Mouse (Mus musculus) hindbrain, embryonic 16.5 days (tissue): ENCODE results near the gene Etv2. TPM values are rescaled to one million over a fixed set of nuclear protein-coding genes. Genes with fewer than 3 reads are reported as not detected.

ENCODE experiments used
- ATAC-seq: fragments of 200-750 bp; cut with Nextera tagmentation; 2 replicates; pipeline ENCODE4 v1.8.0; 2017; ENCODE audit warnings: moderate TSS enrichment, moderate library complexity
- H3K27ac ChIP-seq: fragments of 300-500 bp; sonication (generic); 2 replicates; pipeline ENCODE4 v1.5.1; 2014; ENCODE audit warnings: low read depth, mild to moderate bottlenecking, control low read depth, low read length, moderate library complexity
- H3K27me3 ChIP-seq: fragments of 300-500 bp; sonication (generic); replicated peaks from 2 replicates; pipeline ENCODE4 v1.6.1; 2014; ENCODE audit warnings: low read length; ENCODE audit not compliant: control insufficient read depth, insufficient read depth
- H3K36me3 ChIP-seq: fragments of 300-500 bp; sonication (generic); 2 replicates; pipeline ENCODE4 v1.6.1; 2014; ENCODE audit warnings: mild to moderate bottlenecking, low read length, moderate library complexity, mixed read lengths; ENCODE audit not compliant: control insufficient read depth, insufficient read depth
- H3K4me1 ChIP-seq: fragments of 300-500 bp; sonication (generic); 2 replicates; pipeline ENCODE4 v1.6.1; 2014; ENCODE audit warnings: low read depth, low read length; ENCODE audit not compliant: control insufficient read depth, insufficient read depth
- H3K4me2 ChIP-seq: fragments of 300-500 bp; sonication (generic); 2 replicates; pipeline ENCODE4 v1.6.1; 2014; ENCODE audit warnings: mild to moderate bottlenecking, low read length, control low read depth, moderate library complexity
- H3K4me3 ChIP-seq: fragments of 300-500 bp; sonication (generic); 2 replicates; pipeline ENCODE4 v1.5.1; 2014; ENCODE audit warnings: mild to moderate bottlenecking, low read length, control low read depth, moderate library complexity
- H3K9ac ChIP-seq: fragments of 300-500 bp; sonication (generic); 2 replicates; pipeline ENCODE4 v1.6.1; 2014; ENCODE audit warnings: low read depth, mild to moderate bottlenecking, control low read depth, low read length, moderate library complexity
- H3K9me3 ChIP-seq: fragments of 300-500 bp; sonication (generic); 2 replicates; pipeline ENCODE4 v1.6.1; 2014; ENCODE audit warnings: mild to moderate bottlenecking, low read length, moderate library complexity; ENCODE audit not compliant: control insufficient read depth
- WGBS: fragments of 180-500 bp; shearing (Covaris S2); extraction: QIAGEN DNeasy Blood & Tissue Kit; methylation state at CpG from one replicate; pipeline ENCODE4 v1.1.7; 2014; 5-methylcytosine and 5-hydroxymethylcytosine counted together
- polyA plus RNA-seq: library from polyadenylated mRNA; unstranded; fragments of >200 nt; fragmentation: Nextera tagmentation; extraction: Ambion mirVana; gene quantifications from 2 replicates; pipeline ENCODE4 v1.2.1, GENCODE M21; 2015

Gene Etv2
- polyA plus RNA-seq, 1 experiment from 2014 or later, result not detected

DNA sequence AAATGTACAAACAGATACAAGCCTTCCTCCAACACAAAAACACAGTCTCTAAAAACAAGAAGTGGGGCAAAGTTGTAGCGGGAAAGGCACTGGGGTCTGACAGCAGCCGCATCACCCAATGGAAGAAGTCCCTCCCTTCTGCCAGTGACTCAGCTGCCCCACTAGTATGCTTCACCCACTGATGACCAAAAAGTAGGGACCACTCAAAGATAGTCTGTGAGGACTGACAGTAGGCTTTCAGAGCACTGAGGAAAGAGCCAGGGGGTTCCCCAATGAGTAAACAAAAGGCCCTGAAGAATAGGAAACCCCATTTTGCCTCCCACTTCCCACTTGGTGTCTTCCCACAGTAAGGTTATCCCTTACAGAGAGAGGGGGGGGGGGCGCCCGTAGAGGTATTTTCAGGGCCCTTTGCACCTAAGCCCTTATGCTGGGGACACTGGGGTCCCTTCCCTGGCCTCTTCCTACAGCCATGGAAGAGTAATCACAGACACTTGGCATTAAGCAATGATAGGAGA is 41.1 kb downstream of the Etv2 start:
- Histone ChIP-seq H3K9ac (no peak overlapping the region), H3K36me3 (no peaks in the 10 kb centered on the region), H3K27me3 (no peaks in the 10 kb centered on the region), H3K4me2 (no peak overlapping the region), H3K4me1 (peaks cover 7% of the 10 kb centered on the region), H3K9me3 (no peaks in the 10 kb centered on the region), H3K4me3 (no peak overlapping the region), H3K27ac (no peak overlapping the region)
- no peak for ATAC-seq
- WGBS, result 58% methylated on average over 4 of the region's 4 CpGs

DNA sequence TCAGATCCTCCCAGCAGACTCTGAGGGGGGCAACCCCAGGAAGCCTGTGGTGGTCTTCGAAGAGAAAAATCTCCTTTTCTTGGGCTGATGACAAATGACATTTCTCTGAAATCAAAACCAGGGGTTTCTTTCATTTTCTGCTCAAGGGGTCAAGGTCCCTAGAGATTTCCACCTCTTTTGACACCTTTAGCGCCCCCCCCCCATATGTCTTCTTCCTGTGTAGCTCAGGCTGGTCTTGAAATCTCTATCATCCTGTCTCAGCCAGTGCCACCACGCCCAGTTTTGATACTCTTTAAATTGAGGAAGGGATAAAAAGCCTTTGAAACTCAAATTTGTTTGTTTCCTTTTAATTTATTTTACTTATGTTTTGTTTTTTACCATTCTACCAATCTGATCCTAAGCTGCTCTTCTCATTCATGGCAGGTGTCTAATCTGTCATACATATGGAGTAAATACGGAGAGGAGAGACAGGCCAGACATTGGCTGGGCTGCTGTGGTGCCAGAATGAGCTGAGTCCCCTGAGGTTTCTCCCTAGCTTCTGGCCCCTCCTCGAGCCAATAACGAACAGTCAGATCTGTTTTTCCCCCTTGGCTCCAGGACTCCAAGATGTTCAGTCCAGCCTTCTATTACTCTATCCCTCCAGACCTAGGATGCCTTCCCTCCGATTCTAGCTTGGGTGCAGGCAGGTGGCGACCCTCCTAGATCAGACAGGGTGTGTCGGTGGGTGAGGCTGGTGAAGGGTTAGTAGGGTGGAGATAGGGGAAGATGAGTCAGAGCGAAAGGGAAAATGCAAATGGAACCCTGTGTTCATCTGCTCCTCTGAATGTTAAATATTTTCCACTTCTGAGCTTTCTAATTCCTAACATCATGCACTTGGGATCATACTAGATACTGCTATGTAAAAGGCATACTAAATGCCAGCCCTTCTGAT is 41.8 kb downstream of the Etv2 start:
- no peak overlapping the region for H3K27ac ChIP-seq
- no peak overlapping the region for H3K9ac ChIP-seq
- H3K4me2 ChIP-seq, result no peak overlapping the region
- 71% methylated on average over 10 of the region's 10 CpGs for WGBS
- H3K4me3 ChIP-seq, result no peak overlapping the region
- H3K4me1 ChIP-seq, result peaks cover 6% of the 10 kb centered on the region
- H3K27me3 ChIP-seq, result no peaks in the 10 kb centered on the region
- no peaks in the 10 kb centered on the region for H3K9me3 ChIP-seq
- no peak for ATAC-seq
- no peaks in the 10 kb centered on the region for H3K36me3 ChIP-seq

DNA sequence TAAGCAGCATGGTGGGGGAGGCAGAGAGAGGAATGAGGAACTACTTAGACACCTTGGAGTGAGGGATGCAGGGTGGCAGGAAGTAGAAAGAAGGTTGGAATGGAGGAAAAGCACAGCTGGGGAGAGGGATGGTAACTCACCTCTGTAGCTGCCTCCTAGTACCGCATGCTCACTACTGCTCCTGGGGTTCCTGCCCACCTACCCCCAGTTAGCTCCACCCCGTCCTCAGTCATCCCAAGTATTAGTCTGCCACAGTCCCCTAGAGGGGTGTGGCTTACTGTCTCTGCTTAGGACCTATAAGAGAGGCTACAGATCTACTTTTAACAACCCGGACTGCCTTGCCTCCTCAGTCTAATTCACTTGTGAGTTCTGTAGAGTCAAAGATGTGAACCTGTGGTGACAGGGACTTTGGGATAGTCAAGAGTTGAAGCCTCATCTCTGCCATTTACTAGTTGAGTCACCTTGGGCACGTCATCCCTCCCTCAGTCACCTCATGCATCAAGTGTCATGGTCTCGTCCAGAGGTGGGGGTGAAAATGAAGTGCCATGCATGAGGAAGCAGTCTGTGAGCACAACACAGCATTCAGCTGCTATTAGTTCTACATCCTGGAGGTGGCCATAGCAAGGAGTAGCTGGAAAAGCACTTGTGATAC is 42.8 kb downstream of the Etv2 start:
- WGBS, result 59% methylated on average over 4 of the region's 5 CpGs
- Histone ChIP-seq H3K27me3 (no peaks in the 10 kb centered on the region), H3K4me1 (peaks cover 6% of the 10 kb centered on the region)

DNA sequence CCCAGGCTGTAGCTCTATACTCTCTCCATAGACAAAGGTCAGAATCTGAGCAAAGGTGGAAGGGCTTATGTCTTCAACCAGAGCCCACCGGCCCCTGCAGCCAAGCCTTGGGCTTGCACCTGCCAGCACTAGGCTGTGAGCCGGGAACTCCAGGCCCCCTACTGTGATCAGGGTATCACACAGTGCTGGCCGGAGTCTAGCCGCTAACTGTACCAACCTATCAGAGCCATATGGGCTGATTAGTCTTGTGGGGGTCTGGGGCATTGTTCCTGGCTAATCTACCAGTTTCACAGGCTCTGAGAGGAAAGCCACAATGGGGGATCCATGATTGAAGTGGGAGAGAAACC is 44.1 kb downstream of the Etv2 start:
- ATAC-seq, result no peak

More for the DNA sequence above, 42.8 kb downstream of the Etv2 start:
- no peak overlapping the region for H3K9ac ChIP-seq
- no peak overlapping the region for H3K27ac ChIP-seq
- H3K9me3 ChIP-seq, result no peaks in the 10 kb centered on the region
- no peak overlapping the region for H3K4me3 ChIP-seq
- no peaks in the 10 kb centered on the region for H3K36me3 ChIP-seq
- ATAC-seq, result no peak
- H3K4me2 ChIP-seq, result no peak overlapping the region

DNA sequence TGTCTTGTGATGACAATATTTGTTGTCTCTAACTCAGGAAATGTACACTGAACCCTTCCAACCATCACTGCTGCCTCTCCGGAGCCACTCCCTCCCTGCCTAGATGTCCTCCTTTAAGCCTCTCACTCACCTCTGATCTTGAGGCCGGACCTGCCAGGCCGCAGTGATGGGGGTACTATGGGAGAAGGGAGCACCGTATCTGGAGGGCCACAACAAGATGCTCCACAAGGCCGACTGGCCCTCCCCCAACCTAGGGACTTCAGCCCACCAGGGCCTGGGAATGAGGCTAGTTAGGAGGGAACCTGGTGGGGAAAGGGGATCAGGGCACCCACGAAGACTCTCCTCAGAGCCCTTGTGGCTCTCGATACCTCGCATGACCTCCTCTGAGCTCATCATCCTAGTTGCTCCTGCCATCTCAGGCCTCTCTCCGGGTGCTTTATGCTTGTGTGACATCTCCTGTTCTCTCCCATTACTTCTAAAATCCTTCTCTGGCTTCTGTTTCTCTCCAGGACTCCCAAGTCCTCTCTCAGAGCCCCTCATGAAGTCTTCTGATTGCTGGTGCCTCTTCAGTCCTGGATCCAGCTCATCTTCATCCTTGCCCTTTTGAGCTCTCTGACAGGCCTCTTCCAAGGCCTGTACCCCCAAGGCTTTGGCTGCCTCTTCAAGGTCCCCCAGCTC is 44.6 kb downstream of the Etv2 start:
- Histone ChIP-seq H3K4me3 (no peak overlapping the region), H3K27me3 (no peaks in the 10 kb centered on the region)
- WGBS, result 82% methylated on average over 9 of the region's 9 CpGs

More for the DNA sequence above, 44.1 kb downstream of the Etv2 start:
- H3K36me3 ChIP-seq, result no peaks in the 10 kb centered on the region; the same call in 1 of the 2 replicates
- H3K4me1 ChIP-seq, result peaks cover 16% of the 10 kb centered on the region
- H3K9me3 ChIP-seq, result no peaks in the 10 kb centered on the region
- no peaks in the 10 kb centered on the region for H3K27me3 ChIP-seq
- H3K4me3 ChIP-seq, result no peak overlapping the region
- WGBS, result 27% methylated on average over 4 of the region's 4 CpGs
- H3K27ac ChIP-seq, result no peak overlapping the region
- no peak overlapping the region for H3K4me2 ChIP-seq
- no peak overlapping the region for H3K9ac ChIP-seq

DNA sequence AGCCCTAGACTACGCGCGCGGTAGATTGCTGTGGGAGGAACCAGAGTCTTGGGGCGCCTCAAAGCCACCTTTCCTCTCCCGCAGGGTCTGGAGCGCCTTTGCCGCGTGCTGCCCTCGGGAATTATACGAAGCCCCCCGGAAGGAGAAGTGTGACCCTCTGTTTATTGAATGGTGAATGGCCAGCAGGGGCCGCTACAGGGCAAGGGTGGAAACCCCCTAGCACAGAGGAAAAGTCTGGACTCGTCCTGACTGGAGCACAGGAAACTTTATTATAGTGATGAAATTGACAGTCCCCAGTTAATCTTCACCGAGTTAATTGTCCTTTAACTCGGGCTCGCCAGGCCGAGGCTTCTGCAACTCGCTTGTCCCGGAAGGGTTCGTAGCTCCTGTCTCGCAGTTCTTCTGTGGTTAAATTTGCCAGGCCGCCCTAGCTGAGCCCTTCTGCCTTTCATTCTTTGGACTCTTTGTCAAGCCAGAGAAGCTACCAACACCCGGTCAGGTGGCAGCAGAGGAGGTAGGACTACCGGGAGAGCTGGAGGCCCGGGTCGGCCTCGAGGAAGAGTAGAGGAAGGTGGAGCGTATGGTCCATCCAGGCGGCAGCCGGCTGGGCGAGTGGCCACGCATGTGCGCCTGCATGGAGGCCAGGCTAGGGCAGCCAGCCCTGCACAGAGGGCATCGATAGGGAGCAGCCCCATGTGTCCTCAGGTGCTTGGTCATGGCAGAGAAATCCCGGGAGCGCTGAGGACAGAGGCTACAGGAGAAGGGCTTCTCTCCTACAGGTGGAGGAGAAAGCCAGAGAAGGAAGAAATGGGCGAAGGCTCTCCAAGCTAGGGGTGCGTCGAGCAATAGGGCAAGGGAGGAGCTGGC is 46.0 kb downstream of the Etv2 start:
- Histone ChIP-seq H3K4me2 (peak overlapping the region; percentile 84), H3K27me3 (no peaks in the 10 kb centered on the region), H3K9ac (peak overlapping the region; percentile 100), H3K9me3 (no peaks in the 10 kb centered on the region), H3K4me1 (peaks cover 19% of the 10 kb centered on the region), H3K27ac (peak overlapping the region; percentile 93), H3K4me3 (peak overlapping the region; percentile 97), H3K36me3 (peaks cover 15% of the 10 kb centered on the region)
- WGBS, result 27% methylated on average over 40 of the region's 40 CpGs
- ATAC-seq, result peak; percentile 62

More for the DNA sequence above, 44.6 kb downstream of the Etv2 start:
- no peak overlapping the region for H3K9ac ChIP-seq
- H3K27ac ChIP-seq, result no peak overlapping the region
- H3K9me3 ChIP-seq, result no peaks in the 10 kb centered on the region
- H3K4me2 ChIP-seq, result no peak overlapping the region
- H3K4me1 ChIP-seq, result peaks cover 19% of the 10 kb centered on the region
- peaks cover 3% of the 10 kb centered on the region; the same call in 1 of the 2 replicates for H3K36me3 ChIP-seq
- no peak for ATAC-seq

DNA sequence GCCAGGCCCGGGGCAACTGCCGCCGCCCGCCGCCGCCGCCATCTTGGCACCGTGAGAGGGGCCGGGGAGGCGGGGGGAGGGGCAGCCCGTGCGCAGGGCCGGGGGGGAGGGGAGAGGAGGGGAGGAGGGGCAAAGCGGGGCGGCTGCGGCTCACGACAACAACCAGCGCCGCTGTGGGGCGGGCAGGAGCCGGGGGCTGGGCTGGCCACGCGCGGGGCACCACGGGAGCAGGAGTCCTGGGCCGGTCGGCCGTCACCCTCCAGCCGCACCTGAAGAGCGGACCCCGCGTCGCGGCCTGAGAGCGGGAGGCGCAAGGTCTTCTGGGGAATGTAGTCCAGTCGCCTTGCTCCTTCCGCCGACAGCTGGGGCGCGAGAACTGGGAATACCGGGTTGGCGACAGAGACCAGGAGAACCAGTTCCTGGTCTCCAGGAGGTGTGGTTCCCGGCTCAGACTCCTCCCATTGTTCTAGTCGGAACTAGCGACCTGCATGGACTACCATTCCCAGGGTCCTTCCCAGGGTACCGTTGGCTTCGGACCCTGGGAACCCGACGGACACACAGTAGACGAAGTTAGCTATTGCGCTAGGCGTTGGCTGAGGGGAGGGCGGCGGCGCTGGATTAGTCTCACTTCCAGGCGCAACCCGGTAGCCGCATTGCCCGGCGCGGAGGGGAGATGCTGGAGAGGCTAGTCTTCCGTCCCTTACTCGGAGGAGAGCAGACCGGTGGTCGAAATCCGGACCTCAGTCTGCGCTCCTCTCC is 46.8 kb downstream of the Etv2 start, which contains the start of gene Kmt2b:
Gene Kmt2b, minus strand, starts transcription at position 51 of the 759 bp plus-strand sequence.
- Histone ChIP-seq H3K9me3 (no peaks in the 10 kb centered on the region), H3K4me2 (peak within 1 kb of the TSS; percentile 84), H3K27ac (peak within 1 kb of the TSS; percentile 93), H3K27me3 (no peaks in the 10 kb centered on the region), H3K9ac (peak within 1 kb of the TSS; percentile 100), H3K4me3 (peak within 1 kb of the TSS; percentile 97), H3K36me3 (peaks cover 18% of the 10 kb centered on the region), H3K4me1 (peaks cover 19% of the 10 kb centered on the region)
- under 1% methylated on average over 53 of the region's 68 CpGs for WGBS
- peak; percentile 96 for ATAC-seq
